Mouse (Mus musculus): ENCODE results near the gene Btf3l4. TPM values are rescaled to one million over a fixed set of nuclear protein-coding genes. Genes with fewer than 3 reads are reported as not detected.

Btf3l4 gene
- total and polyA plus RNA-seq, 3 experiments = 8.8 to 119 (median 88.3) TPM

- Histone ChIP-seq H3K4me1 (ENCODE audit: insufficient read depth, low read depth, low read length) (peaks cover 4% of the 10 kb centered on the region; the same call in 1 of the 2 replicates), H3K4me3 (ENCODE audit: low read depth, low read length) (no peak overlapping the region), H3K9me3 (replicated peaks) (no peaks in the 10 kb centered on the region), H3K27me3 (ENCODE audit: insufficient read depth, low read length) (no peaks in the 10 kb centered on the region), H3K36me3 (replicated peaks) (peaks cover 22% of the 10 kb centered on the region)
- ATAC-seq (ENCODE audit: extremely low read depth, insufficient number of reproducible peaks, low FRiP score, poor library complexity, severe bottlenecking) (no peak), DNase-seq (ENCODE audit: low spot score) (no peak)
- no peak for TF ChIP-seq POLR2AphosphoS5 (IDR thresholded peaks at IDR 0.05; ENCODE audit: insufficient replicate concordance, low read depth, low read length)
- TF ChIP-seq GATA2 (IDR thresholded peaks at IDR 0.05; ENCODE audit: borderline replicate concordance, low read depth, low read length) = no peak
- no peak for TF ChIP-seq TAL1 (conservative IDR thresholded peaks at IDR 0.05; ENCODE audit: low read depth, low read length)
- TF ChIP-seq GATA1 (IDR thresholded peaks at IDR 0.05; ENCODE audit: borderline replicate concordance, low read length) = no peak
- TF ChIP-seq CTCF (IDR thresholded peaks at IDR 0.05; ENCODE audit: low read depth, low read length) = no peak
These were observed 8.6 kb upstream of the Btf3l4 start for GRCm38 (mm10) chr4:108841920-108842578.

GRCm38 (mm10) chr4:108838031-108838430, 4.6 kb upstream of the Btf3l4 start:
- ATAC-seq (ENCODE audit: extremely low read depth, insufficient number of reproducible peaks, low FRiP score, poor library complexity, severe bottlenecking) (no peak), DNase-seq (ENCODE audit: low spot score) (no peak)
- no peaks in the 10 kb centered on the region for H3K27me3 ChIP-seq (ENCODE audit: insufficient read depth, low read length)
- H3K4me3 ChIP-seq (ENCODE audit: low read depth, low read length) = no peak overlapping the region
- H3K36me3 ChIP-seq (replicated peaks) = peaks cover 26% of the 10 kb centered on the region
- H3K9me3 ChIP-seq (replicated peaks) = no peaks in the 10 kb centered on the region
- peaks cover 17% of the 10 kb centered on the region for H3K4me1 ChIP-seq (ENCODE audit: insufficient read depth, low read depth, low read length)
- TF ChIP-seq TAL1 (conservative IDR thresholded peaks at IDR 0.05; ENCODE audit: low read depth, low read length) (no peak), GATA1 (IDR thresholded peaks at IDR 0.05; ENCODE audit: borderline replicate concordance, low read length) (no peak), CTCF (IDR thresholded peaks at IDR 0.05; ENCODE audit: low read depth, low read length) (no peak), GATA2 (IDR thresholded peaks at IDR 0.05; ENCODE audit: borderline replicate concordance, low read depth, low read length) (no peak), POLR2AphosphoS5 (IDR thresholded peaks at IDR 0.05; ENCODE audit: insufficient replicate concordance, low read depth, low read length) (no peak)

GRCm38 (mm10) chr4:108835496-108835895, 2.1 kb upstream of the Btf3l4 start:
- no peaks in the 10 kb centered on the region for H3K27me3 ChIP-seq (ENCODE audit: insufficient read depth, low read length)
- ATAC-seq (ENCODE audit: extremely low read depth, insufficient number of reproducible peaks, low FRiP score, poor library complexity, severe bottlenecking) (no peak), DNase-seq (ENCODE audit: low spot score) (no peak)
- peaks cover 21% of the 10 kb centered on the region for H3K36me3 ChIP-seq (replicated peaks)
- no peaks in the 10 kb centered on the region for H3K9me3 ChIP-seq (replicated peaks)
- H3K4me1 ChIP-seq (ENCODE audit: insufficient read depth, low read depth, low read length) = peaks cover 29% of the 10 kb centered on the region
- H3K4me3 ChIP-seq (ENCODE audit: low read depth, low read length) = peak overlapping the region; percentile 82; the same call in 1 of the 2 replicates
- TF ChIP-seq GATA1 (IDR thresholded peaks at IDR 0.05; ENCODE audit: borderline replicate concordance, low read length) (no peak), GATA2 (IDR thresholded peaks at IDR 0.05; ENCODE audit: borderline replicate concordance, low read depth, low read length) (no peak), TAL1 (conservative IDR thresholded peaks at IDR 0.05; ENCODE audit: low read depth, low read length) (no peak), POLR2AphosphoS5 (IDR thresholded peaks at IDR 0.05; ENCODE audit: insufficient replicate concordance, low read depth, low read length) (no peak), CTCF (IDR thresholded peaks at IDR 0.05; ENCODE audit: low read depth, low read length) (no peak)

- Histone ChIP-seq H3K4me3 (ENCODE audit: low read depth, low read length) (peak overlapping the region; percentile 82), H3K36me3 (replicated peaks) (peaks cover 23% of the 10 kb centered on the region), H3K27me3 (ENCODE audit: insufficient read depth, low read length) (no peaks in the 10 kb centered on the region), H3K9me3 (replicated peaks) (no peaks in the 10 kb centered on the region), H3K4me1 (ENCODE audit: insufficient read depth, low read depth, low read length) (peaks cover 29% of the 10 kb centered on the region)
- no peak for DNase-seq (ENCODE audit: low spot score)
- TF ChIP-seq TAL1 (conservative IDR thresholded peaks at IDR 0.05; ENCODE audit: low read depth, low read length) (no peak), POLR2AphosphoS5 (IDR thresholded peaks at IDR 0.05; ENCODE audit: insufficient replicate concordance, low read depth, low read length) (no peak), GATA2 (IDR thresholded peaks at IDR 0.05; ENCODE audit: borderline replicate concordance, low read depth, low read length) (no peak), CTCF (IDR thresholded peaks at IDR 0.05; ENCODE audit: low read depth, low read length) (no peak), GATA1 (IDR thresholded peaks at IDR 0.05; ENCODE audit: borderline replicate concordance, low read length) (no peak)
- ATAC-seq (ENCODE audit: extremely low read depth, insufficient number of reproducible peaks, low FRiP score, poor library complexity, severe bottlenecking) = no peak
These were observed 1.5 kb upstream of the Btf3l4 start for GRCm38 (mm10) chr4:108834971-108835311.

- Histone ChIP-seq H3K9me3 (replicated peaks) (no peaks in the 10 kb centered on the region), H3K36me3 (replicated peaks) (peaks cover 28% of the 10 kb centered on the region), H3K4me1 (ENCODE audit: insufficient read depth, low read depth, low read length) (peaks cover 29% of the 10 kb centered on the region), H3K4me3 (ENCODE audit: low read depth, low read length) (peak within 1 kb of the TSS; percentile 82), H3K27me3 (ENCODE audit: insufficient read depth, low read length) (no peaks in the 10 kb centered on the region)
- peak; percentile 63 for ATAC-seq (ENCODE audit: extremely low read depth, insufficient number of reproducible peaks, low FRiP score, poor library complexity, severe bottlenecking)
- TF ChIP-seq POLR2AphosphoS5 (IDR thresholded peaks at IDR 0.05; ENCODE audit: insufficient replicate concordance, low read depth, low read length) (peak; percentile 48; the same call in 1 of the 2 replicates), CTCF (IDR thresholded peaks at IDR 0.05; ENCODE audit: low read depth, low read length) (no peak)
- peak; percentile 54 for DNase-seq (ENCODE audit: low spot score)
These were observed 929 bp upstream of the Btf3l4 start, which contains the start of gene Txndc12 for GRCm38 (mm10) chr4:108834115-108834970. Gene Txndc12 (plus strand): TSS chr4:108834601.

- TF ChIP-seq POLR2AphosphoS5 (IDR thresholded peaks at IDR 0.05; ENCODE audit: insufficient replicate concordance, low read depth, low read length) (0 out of 2 replicates have a peak, but pooled peaks have one; percentile 63), GATA2 (IDR thresholded peaks at IDR 0.05; ENCODE audit: borderline replicate concordance, low read depth, low read length) (no peak)
- Histone ChIP-seq H3K27me3 (ENCODE audit: insufficient read depth, low read length) (no peaks in the 10 kb centered on the region), H3K4me1 (ENCODE audit: insufficient read depth, low read depth, low read length) (peaks cover 29% of the 10 kb centered on the region), H3K36me3 (replicated peaks) (peaks cover 31% of the 10 kb centered on the region), H3K9me3 (replicated peaks) (no peaks in the 10 kb centered on the region), H3K4me3 (ENCODE audit: low read depth, low read length) (peak overlapping the region; percentile 82)
- ATAC-seq (ENCODE audit: extremely low read depth, insufficient number of reproducible peaks, low FRiP score, poor library complexity, severe bottlenecking) (no peak), DNase-seq (ENCODE audit: low spot score) (peak; percentile 6)
These were observed 357 bp upstream of the Btf3l4 start for GRCm38 (mm10) chr4:108833828-108834114.
